Mouse (Mus musculus) bone marrow macrophage, adult 2 months (primary cell): Measurements from ENCODE around the gene Hoxd12. TPM values are rescaled to one million over a fixed set of nuclear protein-coding genes. Genes with fewer than 3 reads are reported as not detected.
A peak's percentile ranks its signal among the peaks of the same experiment; 100 is the strongest.

ENCODE experiments used
- H3K27ac ChIP-seq: 2 replicates; pipeline ENCODE4 v1.5.1; 2012; ENCODE audit warnings: low read depth, low read length; ENCODE audit not compliant: insufficient read depth
- H3K4me1 ChIP-seq: 2 replicates; pipeline ENCODE4 v1.6.1; 2012; ENCODE audit warnings: low read length; ENCODE audit not compliant: control insufficient read depth, insufficient read depth
- H3K4me3 ChIP-seq: 2 replicates; pipeline ENCODE4 v1.5.1; 2012; ENCODE audit warnings: mild to moderate bottlenecking, low read length, moderate library complexity; ENCODE audit not compliant: insufficient read depth
- CTCF ChIP-seq: IDR thresholded peaks from 2 replicates; pipeline ENCODE4 v1.5.1; 2012; ENCODE audit warnings: low read depth, mild to moderate bottlenecking, low read length, moderate library complexity
- POLR2A ChIP-seq: IDR thresholded peaks from 2 replicates; pipeline ENCODE4 v1.6.1; 2012; ENCODE audit warnings: mild to moderate bottlenecking, low read depth, low read length, borderline replicate concordance
- polyA plus RNA-seq: library from polyadenylated mRNA; stranded (reverse); fragments of >200 nt; gene quantifications from 2 replicates; pipeline ENCODE4 v1.2.4, GENCODE M21; 2012; ENCODE audit not compliant: missing spikeins, insufficient read depth, insufficient read length

Gene Hoxd12
- polyA plus RNA-seq, 1 experiment, result not detected

DNA sequence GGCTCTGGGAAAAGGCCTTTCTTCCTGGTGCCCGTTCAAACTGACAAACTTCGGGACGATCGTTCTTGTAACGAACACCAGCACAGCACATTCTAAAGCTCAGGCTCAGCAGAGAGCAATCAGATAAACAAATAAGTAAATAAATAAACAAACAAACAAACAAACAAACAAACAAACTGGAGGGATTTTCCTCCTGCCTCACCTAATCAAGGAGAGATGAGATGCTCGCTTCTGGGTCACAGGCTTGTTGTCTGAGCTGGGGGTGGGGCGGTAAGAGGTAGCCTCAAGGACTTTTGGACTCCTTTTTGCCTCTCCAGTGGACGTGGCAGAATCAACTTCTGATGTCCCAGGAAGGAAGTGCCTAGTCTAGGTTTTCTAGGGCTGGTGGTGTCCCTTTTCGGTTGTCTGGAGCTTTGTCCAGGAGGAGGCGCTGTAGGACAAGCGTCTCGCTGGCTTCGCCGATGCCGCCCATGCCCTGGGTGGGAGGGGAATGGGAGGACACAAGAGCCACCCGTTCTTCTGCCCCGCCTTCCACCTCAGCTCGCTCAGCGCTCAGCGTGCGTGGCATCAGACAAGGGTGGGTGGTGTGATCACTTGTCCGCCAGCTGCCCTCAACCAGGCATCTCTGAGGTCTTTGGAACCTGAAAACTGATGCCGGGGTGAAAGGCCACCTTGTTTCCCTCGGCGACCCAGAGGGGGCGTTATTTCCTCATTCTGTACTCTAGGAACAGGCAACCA lies 40.9 kb downstream of the Hoxd12 start:
- Histone ChIP-seq H3K4me3 (no peak overlapping the region), H3K27ac (no peak overlapping the region), H3K4me1 (no peaks in the 10 kb centered on the region)
- TF ChIP-seq CTCF (peak; percentile 61), POLR2A (no peak)

DNA sequence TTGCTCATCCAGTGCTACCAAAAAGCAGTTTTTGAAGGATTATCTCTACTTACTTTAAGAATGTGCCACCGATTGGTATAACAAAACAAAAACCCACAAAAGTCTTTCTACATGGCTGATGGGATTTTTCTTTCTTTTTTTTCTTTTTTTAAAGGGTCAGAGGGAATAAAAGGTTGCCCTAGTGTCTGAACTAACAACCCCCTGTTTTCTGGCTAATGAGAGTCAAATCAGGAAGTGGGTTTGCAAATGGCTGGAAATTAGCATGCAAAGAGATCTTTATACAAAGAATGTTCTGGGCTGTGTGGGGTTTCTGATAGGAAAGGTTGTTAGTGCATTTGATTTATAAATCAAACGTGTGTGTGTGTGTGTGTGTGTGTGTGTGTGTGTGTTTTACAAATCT lies 45.6 kb downstream of the Hoxd12 start:
- TF ChIP-seq POLR2A, result no peak
- TF ChIP-seq CTCF, result no peak
- H3K27ac ChIP-seq, result no peak overlapping the region
- no peak overlapping the region for H3K4me3 ChIP-seq
- H3K4me1 ChIP-seq, result no peaks in the 10 kb centered on the region

DNA sequence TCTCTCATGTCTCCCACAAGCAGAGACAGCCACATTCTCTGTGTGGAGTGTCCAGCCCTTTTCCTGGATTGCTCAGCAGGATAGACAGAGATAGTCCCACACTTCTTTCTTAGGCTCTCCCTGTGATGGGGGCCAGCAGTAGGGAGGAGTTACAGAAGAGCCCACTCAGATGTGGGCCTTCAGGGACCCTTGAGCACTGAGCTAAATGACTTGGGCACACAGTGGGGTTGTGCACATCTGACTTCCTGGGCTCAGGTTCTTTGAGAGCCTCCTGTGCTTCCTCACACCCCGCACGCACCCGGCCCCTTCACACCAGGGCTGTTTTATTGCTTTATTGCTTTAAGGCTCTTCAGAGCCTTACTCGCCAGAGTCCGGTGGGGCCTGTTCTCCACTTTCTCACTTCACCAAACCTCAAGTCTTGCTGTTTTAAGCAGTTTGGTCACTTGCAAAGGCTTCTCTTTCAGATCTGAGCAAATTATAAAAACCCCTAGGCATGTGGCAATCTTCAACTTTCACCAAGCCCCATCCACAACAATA lies 46.2 kb downstream of the Hoxd12 start:
- no peak overlapping the region for H3K27ac ChIP-seq
- no peak for TF ChIP-seq POLR2A
- no peak for TF ChIP-seq CTCF
- no peak overlapping the region for H3K4me3 ChIP-seq
- no peaks in the 10 kb centered on the region for H3K4me1 ChIP-seq

DNA sequence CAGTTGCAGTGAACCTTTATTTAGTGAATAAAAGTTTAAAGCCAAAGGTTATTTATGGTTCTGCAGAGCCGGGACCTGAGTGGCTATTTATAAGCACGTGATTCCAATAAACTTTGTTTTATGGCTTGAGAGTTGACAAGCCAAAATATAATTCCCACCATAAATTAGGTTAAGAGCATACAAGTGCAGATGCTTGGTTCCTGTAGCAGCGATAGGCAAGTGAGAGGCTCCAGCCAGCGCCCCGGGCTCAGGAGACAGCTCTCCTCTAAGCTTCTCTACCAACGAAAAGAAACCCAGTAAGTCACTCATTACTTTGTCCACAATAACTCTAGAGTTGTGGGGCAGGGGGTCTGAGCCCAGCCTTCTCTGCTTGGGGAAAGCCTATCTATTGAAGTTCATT lies 47.1 kb downstream of the Hoxd12 start:
- H3K27ac ChIP-seq, result no peak overlapping the region
- H3K4me3 ChIP-seq, result no peak overlapping the region
- TF ChIP-seq POLR2A, result no peak
- no peak for TF ChIP-seq CTCF
- no peaks in the 10 kb centered on the region for H3K4me1 ChIP-seq

DNA sequence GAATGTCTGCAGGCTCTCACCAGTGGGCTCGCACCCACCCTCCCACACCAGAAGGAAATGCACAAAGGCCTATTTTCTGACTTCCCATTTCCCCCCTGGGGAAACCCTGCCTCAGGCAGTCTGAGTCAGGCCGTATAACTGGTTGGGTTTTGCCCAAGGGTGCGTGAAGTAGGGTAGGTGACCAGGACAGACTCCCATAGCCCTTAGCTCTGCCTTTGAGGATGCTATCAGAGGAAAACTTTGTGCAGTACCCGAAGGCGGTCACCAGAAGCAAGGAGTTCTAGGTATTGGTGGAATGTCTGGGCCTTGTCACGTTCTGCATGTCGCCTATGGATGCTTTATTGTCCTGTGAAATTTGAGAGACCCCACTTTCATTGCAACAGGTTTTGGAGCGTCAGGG lies 48.1 kb downstream of the Hoxd12 start:
- TF ChIP-seq POLR2A (no peak), CTCF (no peak)
- Histone ChIP-seq H3K27ac (no peak overlapping the region), H3K4me3 (no peak overlapping the region), H3K4me1 (no peaks in the 10 kb centered on the region)

DNA sequence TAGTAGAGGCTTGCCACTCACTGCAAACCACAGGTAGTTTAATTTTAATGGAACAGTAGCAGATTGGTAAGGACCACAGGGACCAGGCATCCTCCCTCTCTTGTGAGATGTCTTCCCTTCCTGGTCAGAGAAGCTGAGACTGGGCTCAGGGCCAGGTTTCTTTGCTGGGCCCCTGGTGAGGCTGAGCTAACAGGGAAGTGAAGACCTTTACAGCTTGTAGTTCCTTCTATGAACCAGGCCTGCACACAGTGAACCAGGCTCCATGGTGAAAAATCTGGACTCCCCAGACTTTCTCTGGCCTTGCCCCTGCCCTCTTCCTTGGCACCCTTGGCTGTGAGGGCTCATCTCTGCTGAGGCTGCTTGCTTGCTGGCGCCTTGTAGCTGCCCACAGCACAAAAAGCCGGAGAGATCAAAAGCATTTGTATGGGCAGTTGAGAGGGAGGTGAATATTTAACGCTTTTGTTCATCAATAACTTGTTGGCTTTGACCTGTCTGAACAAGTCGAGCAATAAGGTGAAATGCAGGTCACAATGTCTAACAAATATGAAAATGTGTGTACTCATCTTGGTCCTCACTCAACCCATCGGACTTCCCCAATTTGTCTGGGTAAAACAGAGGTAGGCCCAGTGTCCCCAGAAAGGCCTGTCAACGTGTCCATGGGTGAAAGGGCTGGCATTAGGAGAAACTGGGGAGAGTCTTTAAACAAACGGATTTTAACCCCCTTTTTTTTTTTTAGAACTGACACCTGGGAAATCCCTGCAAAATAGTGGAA lies 49.6 kb downstream of the Hoxd12 start:
- H3K4me3 ChIP-seq, result no peak overlapping the region
- H3K27ac ChIP-seq, result no peak overlapping the region
- no peaks in the 10 kb centered on the region for H3K4me1 ChIP-seq
- TF ChIP-seq POLR2A, result no peak
- TF ChIP-seq CTCF, result no peak

DNA sequence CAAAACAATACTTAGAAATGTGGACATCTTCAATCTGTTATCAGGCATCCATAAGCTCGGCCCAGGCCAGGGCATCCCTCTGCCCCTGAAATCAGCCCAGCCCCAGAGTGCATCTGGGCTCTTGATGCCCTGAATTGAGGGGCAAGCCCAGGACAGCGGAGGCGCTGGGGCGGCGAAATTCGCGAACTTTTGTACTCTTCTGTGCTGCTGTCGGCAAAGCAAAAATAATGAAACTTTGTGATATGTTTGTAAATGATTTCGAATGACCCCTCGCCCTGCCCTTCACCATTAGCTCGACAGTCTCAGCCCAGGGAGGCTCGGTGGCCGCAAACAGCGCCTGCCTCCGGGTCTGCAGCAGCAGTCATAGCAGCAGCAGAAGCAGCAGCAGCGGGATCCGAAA lies 50.4 kb downstream of the Hoxd12 start:
- H3K4me3 ChIP-seq, result no peak overlapping the region
- no peaks in the 10 kb centered on the region for H3K4me1 ChIP-seq
- TF ChIP-seq POLR2A (no peak), CTCF (no peak)
- no peak overlapping the region for H3K27ac ChIP-seq

DNA sequence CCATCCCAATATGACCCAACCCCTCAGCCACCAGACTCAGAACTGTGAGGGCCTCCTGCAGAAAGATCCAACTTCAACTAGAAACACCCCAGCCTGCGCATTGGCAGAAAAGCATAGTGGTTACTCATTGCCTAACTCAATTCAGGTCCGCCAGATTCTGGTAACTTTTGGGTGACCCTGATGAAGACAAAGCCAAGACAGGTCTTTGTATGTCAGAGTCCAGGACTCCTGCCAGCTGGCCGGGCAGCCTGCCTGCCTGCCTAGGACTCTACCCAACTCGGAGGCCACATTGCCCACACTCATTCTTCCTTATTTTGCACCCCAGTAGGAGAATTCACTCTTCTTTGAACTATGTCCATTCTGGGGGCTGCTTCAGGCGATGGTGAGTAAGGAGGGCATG lies 51.7 kb downstream of the Hoxd12 start, which contains the start of gene Gm28230:
Gm28230 (plus strand) TSS at position 178 of the 400 bp plus-strand sequence.
- H3K27ac ChIP-seq, result no peak within 1 kb of the TSS
- H3K4me1 ChIP-seq, result no peaks in the 10 kb centered on the region
- H3K4me3 ChIP-seq, result no peak within 1 kb of the TSS
- TF ChIP-seq CTCF (no peak), POLR2A (no peak)

DNA sequence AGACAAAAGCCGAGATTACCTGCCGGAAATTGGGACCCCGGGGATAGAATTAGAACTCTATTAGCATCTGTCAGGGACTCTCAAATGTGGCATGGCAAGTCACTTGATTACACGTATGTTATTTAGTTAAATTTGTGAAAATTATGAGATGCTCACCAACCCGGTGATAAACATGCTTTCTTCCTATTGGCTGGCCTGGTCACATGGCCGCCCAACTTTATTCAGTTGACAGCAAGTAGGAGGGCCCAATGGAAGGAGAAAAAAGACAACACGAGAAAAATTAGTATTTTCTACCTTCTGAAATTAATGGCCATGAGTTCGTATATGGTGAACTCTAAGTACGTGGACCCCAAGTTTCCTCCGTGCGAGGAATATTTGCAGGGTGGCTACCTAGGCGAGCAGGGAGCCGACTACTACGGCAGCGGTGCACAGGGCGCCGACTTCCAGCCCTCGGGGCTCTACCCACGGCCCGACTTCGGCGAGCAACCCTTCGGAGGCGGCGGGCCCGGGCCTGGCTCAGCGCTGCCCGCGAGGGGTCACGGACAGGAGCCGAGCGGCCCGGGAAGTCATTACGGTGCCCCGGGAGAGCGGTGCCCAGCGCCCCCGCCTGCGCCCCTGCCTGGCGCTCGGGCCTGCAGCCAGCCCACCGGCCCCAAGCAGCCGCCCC lies 52.3 kb downstream of the Hoxd12 start:
- TF ChIP-seq CTCF, result no peak
- no peak for TF ChIP-seq POLR2A
- Histone ChIP-seq H3K27ac (no peak overlapping the region), H3K4me1 (no peaks in the 10 kb centered on the region), H3K4me3 (no peak overlapping the region)

Other genes starting within 250 kb of the Hoxd12 start
- 12.7 and 14.8 TPM in 2 replicates for gene Lnpk, start 95.6 kb upstream of the Hoxd12 start, polyA plus RNA-seq
- gene Evx2, start 15.5 kb upstream of the Hoxd12 start, polyA plus RNA-seq, result not detected in 2 replicates
- gene Hoxd13, start 6.7 kb upstream of the Hoxd12 start, polyA plus RNA-seq, result not detected in 2 replicates
- gene Hoxd11, start 4.5 kb downstream of the Hoxd12 start, polyA plus RNA-seq, result not detected in 2 replicates
- not detected in 2 replicates for gene Hoxd10, start 16.9 kb downstream of the Hoxd12 start, polyA plus RNA-seq
- not detected in 2 replicates for gene Hoxd9, start 22.7 kb downstream of the Hoxd12 start, polyA plus RNA-seq
- gene Hoxd8, start 29.6 kb downstream of the Hoxd12 start, polyA plus RNA-seq, result not detected in 2 replicates
- not detected in 2 replicates for gene Hoxd3, start 36.9 kb downstream of the Hoxd12 start, polyA plus RNA-seq
- gene Hoxd4, start 36.9 kb downstream of the Hoxd12 start, polyA plus RNA-seq, result not detected in 2 replicates
- not detected in 2 replicates for gene Gm28230, start 51.7 kb downstream of the Hoxd12 start, polyA plus RNA-seq
- not detected in 2 replicates for gene Hoxd1, start 88.0 kb downstream of the Hoxd12 start, polyA plus RNA-seq
- 30.2 and 33.1 TPM in 2 replicates for gene Mtx2, start 150.8 kb downstream of the Hoxd12 start, polyA plus RNA-seq